Mouse (Mus musculus) gastrocnemius, adult 18-20 months (tissue): ENCODE measurements around the gene Fabp3. TPM values are rescaled to one million over a fixed set of nuclear protein-coding genes. Genes with fewer than 3 reads are reported as not detected.

ENCODE experiments used
- DNase-seq: peaks from one replicate; pipeline ENCODE4 v3.0.0; 2021; ENCODE audit warnings: low spot score
- total RNA-seq, 2 experiments: library from RNA; stranded (reverse); gene quantifications; 2 replicates each; pipeline ENCODE4 v1.2.3; 2021

Fabp3 gene
- total RNA-seq, 2 experiments from 2014 or later = 614 to 1,203 TPM

DNA sequence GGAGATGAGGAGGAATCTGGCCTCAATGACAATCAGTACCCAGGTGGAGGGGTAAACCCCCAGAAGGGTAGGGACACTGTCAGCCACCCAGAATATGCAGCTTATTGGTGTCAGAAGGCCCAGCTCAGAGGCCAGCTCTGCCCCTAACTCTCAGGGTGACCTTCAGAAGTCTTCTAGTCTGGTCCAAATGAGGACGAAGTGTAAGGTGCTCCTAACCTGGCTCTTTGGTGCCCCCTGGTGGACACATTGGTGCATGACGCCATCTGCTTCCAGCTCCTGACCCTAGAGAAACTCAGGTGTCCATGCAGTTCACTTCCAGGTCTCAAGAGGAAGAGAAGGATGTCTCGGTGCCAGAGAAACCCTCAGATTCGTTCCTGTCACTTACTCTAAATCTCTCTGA lies 16.1 kb upstream of the Fabp3 start:
- DNase-seq = peak; percentile 71

DNA sequence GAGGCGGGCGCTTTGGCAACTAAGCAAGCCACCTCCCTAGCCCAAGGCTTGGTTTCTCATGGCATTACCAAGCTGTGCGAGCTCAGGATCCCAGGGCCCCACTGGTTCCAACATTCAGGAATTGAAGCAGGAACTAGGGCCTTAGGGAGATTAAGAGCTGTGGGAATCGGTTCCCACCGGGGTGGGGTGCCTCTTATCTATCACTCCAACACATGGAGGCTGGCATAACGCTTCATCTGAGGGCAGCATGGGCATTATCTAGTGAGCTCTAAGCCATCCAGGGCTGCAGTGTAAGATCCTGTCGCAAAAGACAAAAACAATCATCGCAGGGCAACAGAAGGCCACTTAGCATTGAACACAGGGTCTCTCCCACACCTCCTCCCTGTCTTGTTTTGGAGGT lies 13.9 kb upstream of the Fabp3 start:
- DNase-seq = no peak

- DNase-seq = no peak
Observed at GRCm38 (mm10) chr4:130295047-130295745, 13.2 kb upstream of the Fabp3 start.

DNA sequence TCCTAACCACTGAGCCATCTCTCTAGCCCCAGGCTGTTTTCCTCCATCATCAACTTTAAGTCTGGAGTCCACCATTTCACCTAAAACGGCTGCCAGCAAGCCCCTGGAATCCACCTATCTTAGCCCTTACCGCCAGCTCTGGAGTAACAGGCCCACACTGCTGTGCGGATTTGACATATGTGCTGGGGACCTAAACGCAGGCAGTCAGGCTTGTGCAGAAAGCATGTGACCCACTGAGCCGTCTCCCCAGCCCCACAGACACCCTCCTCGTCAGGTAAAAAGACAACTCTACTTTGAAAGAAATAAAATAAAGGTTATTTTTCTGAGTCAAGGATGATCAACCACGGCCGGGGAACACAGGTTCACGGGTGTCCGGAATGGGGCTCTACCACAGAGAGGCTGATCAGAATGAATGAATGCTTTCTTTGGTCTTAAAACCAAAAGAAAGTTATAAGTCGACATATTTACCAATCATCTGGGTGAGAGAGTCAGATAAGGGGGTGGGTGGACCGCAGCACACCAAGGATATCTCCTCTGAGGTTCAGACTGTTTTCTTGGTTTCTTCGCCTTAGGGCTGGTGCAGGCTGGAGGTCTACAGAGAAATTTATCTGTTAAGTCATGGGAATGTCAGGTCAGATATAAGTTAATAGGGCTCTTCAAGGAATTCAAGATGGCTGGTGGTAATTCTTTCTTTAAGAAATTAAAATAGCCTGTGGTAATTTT lies 12.0 kb upstream of the Fabp3 start:
- DNase-seq = no peak

- DNase-seq = no peak
Observed at GRCm38 (mm10) chr4:130297123-130297529, 11.3 kb upstream of the Fabp3 start.

DNA sequence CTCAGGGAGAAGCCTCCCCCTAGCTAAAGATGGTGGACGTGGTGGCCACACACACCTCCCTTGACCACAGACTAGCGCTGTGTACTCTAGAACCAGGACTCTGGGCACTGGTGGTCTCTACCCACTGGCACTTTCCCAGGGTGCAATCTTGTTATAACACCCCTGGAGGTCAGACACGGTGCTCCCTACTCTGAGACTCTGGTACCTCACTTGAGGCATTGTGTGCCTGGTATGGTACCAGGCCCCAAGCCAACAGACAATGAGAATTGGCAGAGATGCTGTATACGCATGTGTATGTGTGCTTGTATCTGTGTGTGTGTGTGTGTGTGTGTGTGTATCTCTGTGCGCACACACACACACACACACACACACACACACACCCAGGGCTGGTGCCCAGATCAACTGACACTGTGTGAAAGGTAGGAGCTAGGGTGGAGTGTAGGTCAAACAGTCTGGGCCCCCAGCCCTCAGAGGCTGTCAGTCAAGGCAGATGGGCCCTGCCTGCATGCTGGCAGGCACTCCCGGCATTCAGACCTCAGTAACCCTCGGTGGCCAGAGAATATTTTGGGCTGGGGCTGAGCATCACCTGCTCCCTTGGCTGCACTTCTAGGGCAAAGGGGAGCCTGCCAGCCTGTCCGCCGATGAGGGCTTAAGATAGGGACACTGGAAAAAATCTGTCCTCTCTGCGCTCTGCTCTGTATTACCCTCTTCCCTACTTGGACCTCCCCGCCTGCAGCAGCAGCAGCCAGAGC lies 9.3 kb upstream of the Fabp3 start:
- DNase-seq = peak; percentile 91

GRCm38 (mm10) chr4:130299629-130300018 lies 8.8 kb upstream of the Fabp3 start:
- no peak for DNase-seq

DNA sequence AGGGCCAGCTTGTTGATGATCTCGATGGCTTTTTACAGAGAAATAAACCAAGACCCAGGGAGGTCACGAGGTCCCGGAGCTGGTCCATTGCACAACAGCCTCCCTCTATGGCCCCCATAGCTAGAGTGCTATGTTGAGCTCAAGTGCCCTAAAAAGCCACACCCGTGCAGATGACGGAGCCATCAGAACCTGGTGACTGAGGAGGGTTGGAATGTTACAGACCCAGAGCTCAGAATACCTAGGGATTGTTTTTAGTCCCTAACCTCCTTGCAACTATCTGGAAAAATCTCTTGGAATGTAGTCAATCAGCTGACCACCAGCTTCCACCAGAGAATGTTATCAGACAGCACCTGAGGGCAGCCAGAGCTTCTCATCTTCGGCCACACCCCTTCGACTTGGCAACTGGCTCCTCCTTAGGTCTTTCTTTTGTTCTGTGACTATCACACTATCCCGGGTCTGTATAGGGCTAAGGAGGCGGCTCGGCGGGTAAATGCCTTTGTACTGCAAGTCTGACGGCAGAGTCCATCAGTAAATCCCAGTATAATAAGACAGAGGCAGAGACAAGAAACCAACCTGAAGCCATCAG lies 6.0 kb upstream of the Fabp3 start:
- DNase-seq = no peak

DNA sequence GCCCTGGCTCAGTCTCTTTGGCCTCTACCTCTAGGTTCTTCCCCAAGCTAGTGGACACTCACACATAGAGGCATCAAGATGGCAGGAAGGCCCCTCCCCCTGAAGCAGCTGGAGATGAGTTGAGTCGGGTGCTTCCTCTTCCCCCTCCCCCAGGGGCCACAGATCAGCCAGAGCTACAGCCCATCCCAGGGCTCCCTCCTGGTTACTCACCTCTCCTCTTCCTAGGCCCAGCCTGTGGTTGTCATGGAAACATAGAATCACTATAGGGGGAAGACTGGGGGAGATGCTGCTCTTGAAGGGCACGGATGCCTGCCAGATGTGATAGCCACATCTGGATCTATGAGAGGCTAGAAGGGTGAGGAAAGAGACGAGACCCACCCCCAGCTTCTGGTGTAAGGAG lies 3.6 kb upstream of the Fabp3 start:
- no peak for DNase-seq

- peak; percentile 80 for DNase-seq
Observed at GRCm38 (mm10) chr4:130306796-130307630, 1.4 kb upstream of the Fabp3 start.

- DNase-seq = peak; percentile 59
Observed at GRCm38 (mm10) chr4:130307851-130308230, 554 bp upstream of the Fabp3 start.

GRCm38 (mm10) chr4:130309254-130309653 lies 859 bp downstream of the Fabp3 start:
- DNase-seq = no peak

DNA sequence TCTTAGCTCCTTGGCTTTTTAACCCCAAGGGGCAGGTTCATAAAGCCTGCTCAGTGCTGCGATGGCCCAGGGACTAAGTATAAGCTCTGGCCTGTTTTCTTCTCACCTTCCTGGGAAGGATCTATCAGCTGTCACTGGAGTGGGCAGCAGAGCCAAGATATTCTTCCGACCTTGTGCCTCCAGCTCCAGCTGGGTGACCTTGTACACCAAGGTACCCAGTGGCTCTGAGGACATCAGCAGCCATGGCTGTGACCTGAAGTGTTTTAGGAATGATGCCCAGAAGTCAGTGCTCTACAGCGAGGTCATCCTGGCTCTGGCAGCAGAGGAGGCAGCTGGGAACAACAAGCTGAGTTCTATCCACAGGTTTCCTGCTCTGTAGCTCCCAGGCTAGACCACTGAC lies 4.1 kb downstream of the Fabp3 start:
- DNase-seq = peak; percentile 54

- DNase-seq = no peak
Observed at GRCm38 (mm10) chr4:130313552-130313951, 5.2 kb downstream of the Fabp3 start.

DNA sequence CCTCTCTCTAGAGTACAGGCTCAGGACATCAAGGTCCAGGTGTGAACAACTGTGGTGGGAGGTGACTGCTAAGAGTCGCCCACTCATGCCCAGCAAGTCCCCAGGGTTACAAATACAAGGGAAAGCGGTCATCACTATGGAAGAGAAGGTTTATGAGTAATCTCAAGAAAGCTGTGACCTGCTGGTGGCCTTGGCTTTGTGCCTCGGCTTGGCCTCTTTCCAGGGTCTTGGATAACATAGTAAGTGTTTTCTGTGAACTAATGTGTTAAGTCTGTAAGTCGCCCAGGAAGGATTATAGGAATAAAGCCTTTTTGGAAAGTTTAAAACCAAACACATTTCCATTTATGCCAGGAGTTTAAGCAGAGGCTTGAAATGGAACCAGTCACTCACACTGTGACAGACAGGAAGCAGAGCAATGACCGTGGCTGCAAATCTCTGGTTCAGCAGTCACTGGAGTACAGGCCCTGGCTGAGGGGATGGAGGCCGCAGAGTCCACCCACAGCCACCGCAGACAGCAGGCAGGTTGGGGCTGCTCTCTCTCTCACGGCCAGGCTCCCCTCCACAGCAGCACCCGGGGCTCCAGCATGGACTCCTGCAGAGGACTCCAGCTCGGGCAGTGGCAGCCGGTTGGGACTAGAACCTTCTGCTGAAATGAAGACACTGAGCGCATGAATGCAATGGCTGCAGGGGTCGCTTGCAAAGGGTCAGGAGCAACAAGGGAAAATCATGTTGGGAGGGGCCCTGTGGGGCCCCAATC lies 7.6 kb downstream of the Fabp3 start:
- DNase-seq = no peak

- DNase-seq = no peak
Observed at GRCm38 (mm10) chr4:130316691-130317090, 8.3 kb downstream of the Fabp3 start.

DNA sequence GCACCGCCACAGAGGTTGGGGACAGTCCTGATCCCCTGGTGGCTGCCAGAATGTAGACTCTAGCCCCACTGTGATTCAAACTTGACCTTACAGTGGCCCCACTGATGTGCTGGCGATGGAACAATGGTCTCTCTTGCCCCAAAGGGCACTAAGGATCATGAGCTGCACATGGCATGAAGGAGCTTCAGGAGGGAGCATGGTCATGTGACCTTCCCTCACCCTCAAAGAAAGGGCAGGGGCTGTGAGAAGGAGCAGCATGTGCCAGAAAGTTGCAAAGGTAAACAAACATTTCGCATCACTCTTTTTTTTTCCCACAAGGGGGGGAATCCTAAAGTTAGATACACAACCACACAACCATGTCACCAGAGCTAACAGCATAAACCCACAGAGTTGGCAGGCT lies 9.7 kb downstream of the Fabp3 start:
- DNase-seq = no peak

GRCm38 (mm10) chr4:130319564-130319963 lies 11.2 kb downstream of the Fabp3 start:
- DNase-seq = no peak

- DNase-seq = no peak
Observed at GRCm38 (mm10) chr4:130321640-130322039, 13.2 kb downstream of the Fabp3 start.

- no peak for DNase-seq
Observed at GRCm38 (mm10) chr4:130322567-130322966, 14.2 kb downstream of the Fabp3 start.
